Mouse (Mus musculus) layer of hippocampus, adult 9-10 months (tissue): ENCODE results near the gene Csnk2a1.

Experiments used
- DNase-seq: peaks from one replicate; pipeline ENCODE4 v3.0.0; 2022; ENCODE audit warnings: low spot score

The Csnk2a1 gene

DNA sequence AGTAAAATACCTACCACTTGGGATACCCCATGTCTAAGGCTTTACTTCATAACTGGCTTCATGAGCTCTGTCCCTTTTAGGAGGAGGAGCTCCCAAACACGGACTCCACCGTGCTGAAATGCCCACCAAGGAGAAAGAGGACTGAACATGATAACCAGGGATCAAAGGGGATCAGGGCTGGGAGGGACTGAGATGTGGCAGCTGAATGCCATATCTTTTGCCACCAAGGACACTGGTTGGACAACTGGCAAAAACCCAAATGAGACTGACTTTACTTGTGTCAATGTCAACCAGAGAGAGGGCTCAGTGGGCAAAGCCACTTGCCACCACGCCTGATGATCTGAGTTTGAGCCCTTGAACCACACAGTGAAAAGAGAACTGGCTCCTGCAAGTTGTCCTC lies 98.2 kb downstream of the Csnk2a1 start:
- no peak for DNase-seq

DNA sequence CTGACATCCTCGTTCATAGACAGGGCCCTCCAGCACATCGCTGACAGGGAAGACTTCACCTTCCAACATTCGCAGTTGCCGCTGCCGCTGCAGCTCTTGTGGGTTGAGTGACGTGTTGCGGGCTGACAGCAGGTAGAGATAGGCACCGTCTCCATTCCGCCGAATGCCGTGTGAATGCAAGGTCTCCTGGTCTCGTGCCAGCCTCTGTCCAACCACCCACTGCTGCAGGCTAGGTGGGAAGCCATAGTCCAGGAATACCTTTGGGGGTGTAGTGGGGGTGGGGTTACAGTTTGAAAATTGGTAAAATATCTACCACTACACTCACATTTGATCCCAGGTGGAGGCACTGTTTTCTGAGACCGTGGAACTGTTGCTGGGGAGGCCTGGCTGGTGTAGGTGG lies 99.5 kb downstream of the Csnk2a1 start:
- DNase-seq, result no peak

DNA sequence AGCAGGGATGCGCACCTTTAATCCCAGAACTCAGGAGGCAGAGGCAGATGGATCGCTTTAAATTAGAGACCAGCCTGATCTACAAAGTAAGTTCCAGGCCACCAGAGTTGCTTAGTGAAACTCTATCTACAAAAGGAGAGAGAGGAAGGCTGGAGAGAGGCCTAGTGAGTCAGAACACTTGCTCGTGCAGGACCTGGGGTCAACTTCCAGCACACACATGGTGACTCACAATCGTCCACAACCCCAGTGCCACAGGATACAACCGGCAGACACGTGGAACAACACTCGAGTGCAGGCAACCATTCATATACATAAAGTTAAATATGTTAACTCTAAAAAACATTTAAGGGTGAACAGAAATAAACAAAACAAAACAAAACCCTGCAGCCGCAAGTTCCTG lies 100.0 kb downstream of the Csnk2a1 start:
- DNase-seq, result no peak

DNA sequence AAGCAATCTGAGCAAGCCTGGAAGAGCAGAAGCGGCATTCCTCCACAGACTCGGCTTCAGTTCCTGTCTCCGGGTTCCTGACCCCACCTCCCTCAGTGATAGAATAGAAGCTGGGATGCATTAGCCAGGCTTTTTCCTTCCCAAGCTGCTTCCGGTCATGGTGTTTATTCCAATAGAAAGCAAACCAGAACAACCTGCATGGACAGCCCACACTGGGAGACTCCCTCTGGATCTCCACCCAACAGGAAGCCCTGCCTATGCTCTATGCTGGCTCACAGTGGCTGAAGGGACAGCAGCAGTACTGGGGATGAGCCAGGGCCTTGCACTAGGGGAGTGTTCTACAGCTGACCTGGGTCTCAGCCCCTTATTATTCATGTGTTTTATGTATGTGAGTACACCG lies 101.3 kb downstream of the Csnk2a1 start:
- DNase-seq, result no peak

DNA sequence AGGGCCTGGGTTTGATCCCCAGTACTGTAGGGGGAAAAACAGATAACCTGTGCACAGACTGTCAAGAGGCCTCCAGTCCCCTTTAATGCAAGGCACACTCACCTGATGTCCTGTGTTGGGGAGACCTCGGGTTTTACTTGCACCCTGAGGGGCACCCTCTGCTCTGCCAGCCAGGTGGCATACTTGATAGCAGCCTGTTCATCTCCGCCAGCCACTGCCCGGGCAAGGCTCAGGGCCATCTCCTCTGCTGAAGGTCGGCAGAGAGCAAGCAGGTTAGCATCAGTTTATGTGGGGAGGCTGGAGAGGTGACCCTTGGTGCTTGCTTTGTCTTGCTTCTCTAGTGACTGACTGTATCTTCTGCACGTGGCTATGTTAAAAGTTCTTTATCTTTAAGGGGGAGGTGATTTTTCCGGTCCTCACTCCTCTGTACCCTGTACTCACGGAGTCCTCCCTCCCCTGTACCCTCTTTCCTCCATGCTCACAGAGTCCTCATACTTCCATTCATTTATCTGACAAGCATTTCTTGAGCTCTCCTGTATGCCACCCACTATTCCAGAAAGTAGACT lies 104.3 kb downstream of the Csnk2a1 start:
- DNase-seq, result no peak
